Mouse (Mus musculus) limb, embryonic 14.5 days (tissue): Measurements from ENCODE around the gene Sh3pxd2b. TPM values are rescaled to one million over a fixed set of nuclear protein-coding genes. Genes with fewer than 3 reads are reported as not detected.
"Not testable (repeated sequence)": the region's sequence is repeated elsewhere in the genome, so short reads cannot be mapped to it uniquely, and the experiment has no call there.

ENCODE experiments used
- ATAC-seq: fragments of 200-750 bp; cut with Nextera tagmentation; 2 replicates; pipeline ENCODE4 v1.8.0; 2017; ENCODE audit warnings: low read depth, moderate number of reproducible peaks, moderate TSS enrichment; ENCODE audit not compliant: low FRiP score
- DNase-seq: peaks from one replicate; pipeline ENCODE4 v3.0.0-alpha.2; 2015; ENCODE audit warnings: low spot score
- H3K27ac ChIP-seq: fragments of 300-500 bp; sonication (generic); replicated peaks from 2 replicates; pipeline ENCODE4 v1.5.1; 2014; ENCODE audit warnings: low read depth, mild to moderate bottlenecking, low read length, moderate library complexity, mixed read lengths
- H3K27me3 ChIP-seq: fragments of 300-500 bp; sonication (generic); 2 replicates; pipeline ENCODE4 v1.6.1; 2014; ENCODE audit warnings: low read length, mixed read lengths; ENCODE audit not compliant: control insufficient read depth, insufficient read depth
- H3K36me3 ChIP-seq: fragments of 300-500 bp; sonication (generic); 2 replicates; pipeline ENCODE4 v1.6.1; 2014; ENCODE audit warnings: mild to moderate bottlenecking, low read length, moderate library complexity, mixed read lengths; ENCODE audit not compliant: control insufficient read depth, insufficient read depth
- H3K4me1 ChIP-seq: fragments of 300-500 bp; sonication (generic); 2 replicates; pipeline ENCODE4 v1.6.1; 2014; ENCODE audit warnings: antibody characterized with exemption, low read length, mixed read lengths; ENCODE audit not compliant: control insufficient read depth, insufficient read depth
- H3K4me2 ChIP-seq: fragments of 300-500 bp; sonication (generic); replicated peaks from 2 replicates; pipeline ENCODE4 v1.6.1; 2014; ENCODE audit warnings: low read depth, mild to moderate bottlenecking, low read length, moderate library complexity; ENCODE audit not compliant: severe bottlenecking
- H3K4me3 ChIP-seq: fragments of 300-500 bp; sonication (generic); replicated peaks from 2 replicates; pipeline ENCODE4 v1.5.1; 2014; ENCODE audit warnings: low read length
- H3K9ac ChIP-seq: fragments of 300-500 bp; sonication (generic); 2 replicates; pipeline ENCODE4 v1.6.1; 2014; ENCODE audit warnings: mild to moderate bottlenecking, low read depth, low read length, moderate library complexity; ENCODE audit not compliant: severe bottlenecking
- H3K9me3 ChIP-seq: fragments of 300-500 bp; sonication (generic); 2 replicates; pipeline ENCODE4 v1.6.1; 2016; ENCODE audit warnings: low read length; ENCODE audit not compliant: control insufficient read depth
- POLR2A ChIP-seq: fragments of 200-500 bp; IDR thresholded peaks from 2 replicates; pipeline ENCODE4 v1.8.0; 2012; ENCODE audit warnings: inconsistent platforms, mild to moderate bottlenecking, moderate library complexity, borderline replicate concordance; ENCODE audit not compliant: insufficient read depth, insufficient read length; ENCODE audit errors: extremely low read depth
- WGBS: fragments of 180-500 bp; shearing (Covaris S2); extraction: QIAGEN DNeasy Blood & Tissue Kit; methylation state at CpG from one replicate; pipeline ENCODE4 v1.1.7; 2014; 5-methylcytosine and 5-hydroxymethylcytosine counted together
- polyA plus RNA-seq, 2 experiments: library from polyadenylated mRNA; depleted of rRNA in 1 of 2; stranded (reverse) in 1 of 2; unstranded in 1 of 2; fragments of >200 nt; fragmentation: Nextera tagmentation in 1 of 2; extraction: Ambion mirVana in 1 of 2; gene quantifications; 2 replicates each; pipeline versions ENCODE4 v1.2.1 to v1.2.3; 2012 to 2014

Sh3pxd2b gene
- polyA plus RNA-seq (2012; rRNA removed) (44.3 and 52.8 TPM in 2 replicates), polyA plus RNA-seq (2014; fragmentation: Nextera tagmentation; extraction: Ambion mirVana) (31.5 and 31.8 TPM in 2 replicates)

DNA sequence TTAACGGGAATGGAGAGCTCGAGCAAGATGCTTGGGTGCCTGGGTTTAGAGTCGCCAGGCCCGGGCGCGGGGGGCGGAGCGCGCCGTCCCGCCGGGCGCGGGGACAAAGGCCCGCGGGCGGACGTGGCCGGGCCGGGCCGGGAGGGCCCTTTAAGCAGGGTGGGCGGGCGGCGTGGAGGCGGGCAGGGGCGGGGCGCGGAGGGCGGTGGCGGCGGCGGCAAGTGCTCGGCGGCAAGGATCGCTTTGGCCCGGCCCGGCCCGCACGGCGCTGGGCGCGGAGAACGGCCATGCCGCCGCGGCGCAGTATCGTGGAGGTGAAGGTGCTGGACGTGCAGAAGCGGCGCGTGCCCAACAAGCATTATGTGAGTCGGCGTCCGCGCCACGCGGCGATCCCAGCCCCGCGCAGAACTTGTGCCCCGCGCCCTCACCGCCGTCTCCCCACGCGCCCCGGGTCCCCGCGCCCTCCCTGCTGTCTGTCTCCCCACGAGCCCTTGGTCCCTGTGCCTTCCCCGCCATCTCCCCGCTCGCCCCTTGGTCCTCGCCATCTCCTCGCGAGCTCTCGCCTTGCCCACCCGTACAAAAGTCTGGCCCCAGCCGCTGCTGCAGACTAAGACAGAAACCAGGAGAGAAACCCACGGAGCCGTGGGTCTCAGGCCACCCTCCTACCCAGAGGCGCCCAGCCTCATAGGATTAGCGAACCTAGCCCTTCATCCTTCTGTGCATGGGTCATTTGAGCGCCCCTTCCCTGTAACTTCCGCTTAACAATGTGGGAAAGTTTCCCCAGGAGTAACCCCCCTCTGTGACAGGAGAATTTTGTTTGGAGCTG lies at the start of gene Sh3pxd2b:
Gene Sh3pxd2b (plus strand): TSS at position 214 of the 826 bp plus-strand sequence.
- ATAC-seq (peak; percentile 87), DNase-seq (peak; percentile 45)
- Histone ChIP-seq H3K9me3 (no peaks in the 10 kb centered on the region), H3K4me2 (peak within 1 kb of the TSS; percentile 93), H3K27me3 (no peaks in the 10 kb centered on the region), H3K27ac (peak within 1 kb of the TSS; percentile 81), H3K36me3 (peaks cover 16% of the 10 kb centered on the region), H3K4me3 (peak within 1 kb of the TSS; percentile 70), H3K4me1 (peaks cover 25% of the 10 kb centered on the region), H3K9ac (peak within 1 kb of the TSS; percentile 87)
- 0 out of 2 replicates have a peak, but pooled peaks have one; percentile 70 for TF ChIP-seq POLR2A
- under 1% methylated on average over 53 of the region's 86 CpGs for WGBS

DNA sequence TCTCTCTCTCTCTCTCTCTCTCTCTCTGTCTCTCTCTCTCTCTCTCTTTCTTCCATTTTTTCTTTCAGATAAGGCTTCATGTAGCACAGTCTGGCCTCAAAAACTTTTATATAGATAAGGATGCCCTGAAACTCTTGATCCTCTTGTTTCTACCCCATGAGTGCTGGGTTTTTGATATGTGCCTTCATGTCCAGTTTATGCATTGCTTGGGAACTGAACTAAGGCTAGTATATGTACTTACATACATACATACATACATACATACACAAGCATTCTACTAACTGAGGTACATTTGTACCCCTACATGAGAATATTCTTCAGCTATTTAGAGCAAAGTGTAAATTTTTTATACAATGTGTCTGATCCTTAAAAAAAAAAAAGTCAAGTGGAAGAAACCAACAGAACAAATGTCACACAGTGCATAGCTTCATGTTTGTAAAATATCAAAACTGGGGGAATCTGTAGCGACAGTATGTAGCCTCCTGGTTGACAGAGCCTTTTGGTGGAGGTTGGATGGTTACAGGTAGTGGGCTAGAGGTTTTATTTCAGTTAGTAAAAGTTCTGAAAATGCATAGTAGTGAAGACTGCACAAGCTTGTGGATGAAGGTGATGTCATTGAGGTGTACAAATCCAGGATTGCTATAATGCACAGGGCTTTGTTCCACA lies 49.6 kb upstream of the Sh3pxd2b start:
- Histone ChIP-seq H3K4me1 (no peaks in the 10 kb centered on the region), H3K4me2 (no peak overlapping the region), H3K9ac (no peak overlapping the region), H3K27ac (no peak overlapping the region), H3K36me3 (no peaks in the 10 kb centered on the region), H3K9me3 (no peaks in the 10 kb centered on the region), H3K4me3 (no peak overlapping the region), H3K27me3 (no peaks in the 10 kb centered on the region)
- no peak for ATAC-seq
- no peak for TF ChIP-seq POLR2A
- no peak for DNase-seq
- WGBS: 89% methylated on average over 1 of the region's 1 CpGs

DNA sequence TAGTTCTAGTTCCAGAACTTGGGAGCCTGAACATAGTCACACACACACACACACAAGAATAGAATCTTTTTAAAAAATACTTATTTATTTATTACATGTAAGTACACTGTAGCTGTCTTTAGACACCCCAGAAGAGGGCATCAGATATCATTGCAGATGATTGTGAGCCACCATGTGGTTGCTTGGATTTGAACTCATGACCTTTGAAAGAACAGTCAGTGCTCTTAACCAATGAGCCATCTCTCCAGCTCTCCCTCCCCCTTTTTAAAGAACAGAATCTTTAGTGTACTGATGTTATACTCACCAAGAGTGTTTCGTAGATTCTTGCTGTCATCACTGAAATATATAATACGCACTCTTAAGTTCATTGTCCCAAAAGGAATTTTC lies 49.1 kb upstream of the Sh3pxd2b start:
- H3K36me3 ChIP-seq: no peaks in the 10 kb centered on the region
- H3K9ac ChIP-seq: no peak overlapping the region
- H3K4me3 ChIP-seq: no peak overlapping the region
- no peak overlapping the region for H3K27ac ChIP-seq
- no peaks in the 10 kb centered on the region for H3K27me3 ChIP-seq
- no peaks in the 10 kb centered on the region for H3K4me1 ChIP-seq
- H3K9me3 ChIP-seq: no peaks in the 10 kb centered on the region
- DNase-seq: no peak
- no peak for ATAC-seq
- no peak for TF ChIP-seq POLR2A
- WGBS: 96% methylated on average over 2 of the region's 2 CpGs
- H3K4me2 ChIP-seq: no peak overlapping the region

DNA sequence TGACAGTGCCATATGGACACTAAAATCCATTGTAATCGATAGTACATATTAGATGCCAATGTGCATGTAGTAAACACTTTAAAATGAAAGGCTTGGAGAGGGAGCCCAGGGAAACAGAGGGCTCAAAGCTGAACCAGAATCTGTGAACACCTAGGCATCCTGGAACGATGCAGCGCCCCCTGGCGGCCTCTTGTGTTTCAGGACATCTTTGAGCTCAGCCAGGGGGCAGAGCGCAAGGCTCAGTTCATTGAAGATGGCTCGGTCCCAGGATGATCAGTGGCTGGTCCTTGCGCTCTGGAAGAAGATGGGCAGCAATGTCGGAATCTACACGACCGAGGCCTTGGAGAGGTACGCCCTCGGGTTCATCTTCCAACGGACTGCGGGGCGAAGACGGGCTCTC lies 47.8 kb upstream of the Sh3pxd2b start, which contains the start of gene Hbq1a:
Gene Hbq1a (plus strand): TSS at position 205 of the 400 bp plus-strand sequence.
- peak; percentile 33 for DNase-seq
- H3K4me1 ChIP-seq, H3K9ac ChIP-seq, H3K27ac ChIP-seq, H3K9me3 ChIP-seq, H3K36me3 ChIP-seq, H3K27me3 ChIP-seq: not testable (repeated sequence)
- H3K4me2 ChIP-seq: peak within 1 kb of the TSS; percentile 40
- H3K4me3 ChIP-seq: peak within 1 kb of the TSS; percentile 20; the same call in 1 of the 2 replicates
- WGBS: 6% methylated on average over 16 of the region's 16 CpGs
- peak; percentile 67; the same call in 1 of the 2 replicates for ATAC-seq

DNA sequence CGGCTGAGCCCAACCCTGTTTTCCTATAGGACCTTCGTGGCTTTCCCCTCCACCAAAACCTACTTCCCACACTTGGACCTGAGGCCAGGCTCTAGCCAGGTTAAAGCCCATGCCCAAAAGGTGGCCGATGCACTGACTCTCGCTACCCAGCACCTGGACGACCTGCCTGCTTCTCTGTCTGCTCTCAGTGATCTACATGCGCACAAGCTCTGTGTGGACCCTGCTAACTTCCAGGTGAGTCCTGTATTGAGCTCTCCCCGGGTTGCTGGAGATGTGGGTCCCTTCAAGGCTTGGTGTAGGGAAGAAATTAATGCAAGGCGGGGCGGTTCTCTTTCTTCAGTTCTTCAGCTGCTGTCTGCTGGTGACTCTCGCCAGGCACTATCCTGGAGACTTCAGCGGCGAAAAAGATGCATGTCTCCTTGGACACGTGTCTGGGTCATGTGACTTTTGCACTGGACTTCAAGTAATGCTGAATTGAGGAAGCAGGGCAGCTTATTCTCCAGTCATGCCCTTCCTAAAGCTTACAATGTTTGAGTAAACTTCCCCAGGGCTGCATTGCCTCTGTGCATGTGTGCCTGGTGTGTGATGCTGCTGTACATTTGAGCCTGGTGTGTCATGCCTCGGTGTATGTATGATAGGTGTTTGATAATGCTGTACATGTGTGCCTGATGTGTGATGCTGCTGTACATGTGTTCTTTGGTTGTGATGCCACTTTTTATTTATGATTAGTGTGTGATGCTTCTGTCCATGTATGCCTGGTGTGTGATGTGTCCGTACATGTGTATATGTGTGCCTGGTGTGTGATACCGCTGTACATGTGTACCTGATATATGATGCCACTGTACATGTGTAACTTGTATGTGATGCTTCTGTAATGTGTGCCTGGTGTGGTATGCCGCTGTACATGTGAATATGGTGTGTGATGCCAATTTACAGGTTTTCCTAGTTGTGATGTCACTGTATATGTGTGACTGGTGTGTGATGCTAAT lies 47.0 kb upstream of the Sh3pxd2b start:
- Histone ChIP-seq H3K4me2 (peak overlapping the region; percentile 40), H3K9me3 (no peaks in the 10 kb centered on the region), H3K27me3 (no peaks in the 10 kb centered on the region), H3K4me1 (no peaks in the 10 kb centered on the region), H3K4me3 (peak overlapping the region; percentile 20; the same call in 1 of the 2 replicates), H3K27ac (no peak overlapping the region), H3K9ac (no peak overlapping the region), H3K36me3 (no peaks in the 10 kb centered on the region)
- WGBS: 48% methylated on average over 13 of the region's 17 CpGs
- TF ChIP-seq POLR2A: no peak
- DNase-seq (no peak), ATAC-seq (0 out of 2 replicates have a peak, but pooled peaks have one; percentile 19)
